ENCODE assay signal across 10 mouse cellular contexts in the genomic region with DNA sequence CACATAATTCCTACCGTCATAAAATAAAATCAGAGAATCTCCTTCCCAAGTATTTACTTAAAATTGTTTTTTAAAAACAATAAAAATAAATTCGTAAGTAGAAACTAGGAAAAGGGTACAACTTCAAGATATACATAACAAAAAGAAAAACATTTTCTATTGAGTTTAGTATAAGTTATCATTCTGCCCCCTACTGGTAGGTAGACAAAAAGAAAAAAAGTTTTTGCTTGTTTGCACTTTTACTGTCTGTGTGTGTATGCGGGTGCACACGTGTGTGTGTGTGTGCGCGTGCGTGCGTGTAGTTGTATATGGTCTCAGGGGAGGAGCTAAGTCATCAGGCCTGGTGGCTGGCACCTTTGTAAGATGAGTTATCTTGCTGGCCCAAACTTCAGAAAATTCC. TPM values are rescaled to one million over a fixed set of nuclear protein-coding genes. Genes with fewer than 3 reads are reported as not detected.
DNase-seq lines count a peak whose midpoint lies in the region; ATAC-seq and TF ChIP-seq lines count a peak whose summit lies in the region.
"Had no signal": no experiment of that assay in that cellular context is flagged by ENCODE, and none has a peak within 500 bp of the region (broad histone marks: within the 10 kb centered on the region; RNA-seq: fewer than 3 reads in every experiment).

No protein-coding gene starts in this region.

- TF ChIP-seq CTCF in kidney, adult 2 months (conservative IDR thresholded peaks at IDR 0.05; ENCODE audit: insufficient read depth, insufficient read length, low read depth, low read length): peak; percentile 24; the same call in 1 of the 2 replicates
- TF ChIP-seq CTCF in thymus, adult 2 months (IDR thresholded peaks at IDR 0.05; ENCODE audit: borderline replicate concordance, control insufficient read depth, extremely low read depth, insufficient read depth, low read length, poor library complexity): 0 out of 2 replicates have a peak, but pooled peaks have one; percentile 26
- TF ChIP-seq CTCF in brain, embryonic 14.5 days (IDR thresholded peaks at IDR 0.05; ENCODE audit: borderline replicate concordance, extremely low read depth, insufficient read depth, insufficient read length): peak; percentile 11; the same call in 1 of the 2 replicates

- H3K9me3 ChIP-seq in kidney, embryonic 16.5 days (ENCODE audit: low read length): no peaks in the 10 kb centered on the region
- H3K9me3 ChIP-seq: forebrain, embryonic 12.5 days had no signal

- no peak for ATAC-seq in kidney, embryonic 16.5 days (ENCODE audit: low FRiP score, low TSS enrichment)

- H3K27ac ChIP-seq in kidney, adult 2 months (ENCODE audit: insufficient read depth, low read depth, low read length): no peak overlapping the region
- H3K27ac ChIP-seq in thymus, adult 2 months (ENCODE audit: control insufficient read depth, insufficient read depth, low read length): no peak overlapping the region
- H3K27ac ChIP-seq in kidney, embryonic 16.5 days (ENCODE audit: low read length): no peak overlapping the region
- H3K27ac ChIP-seq: forebrain, embryonic 12.5 days had no signal

- no peak for TF ChIP-seq POLR2A in kidney, adult 2 months (IDR thresholded peaks at IDR 0.05; ENCODE audit: low read depth, low read length)
- no peak for TF ChIP-seq POLR2A in thymus, adult 2 months (IDR thresholded peaks at IDR 0.05; ENCODE audit: control insufficient read depth, extremely low read depth, insufficient read depth, low read length, poor library complexity)
- TF ChIP-seq POLR2A in brain, embryonic 14.5 days (IDR thresholded peaks at IDR 0.05; ENCODE audit: borderline replicate concordance, extremely low read depth, insufficient read depth, insufficient read length, poor library complexity, severe bottlenecking): no peak

- H3K4me2 ChIP-seq in kidney, embryonic 16.5 days (replicated peaks; ENCODE audit: low read depth, low read length): no peak overlapping the region
- H3K4me2 ChIP-seq: forebrain, embryonic 12.5 days had no signal

- DNase-seq in kidney, adult 2 months: no peak
- DNase-seq in kidney, postnatal 4 days: no peak
- no peak for DNase-seq in thymus, adult 2 months
- DNase-seq in thymus, postnatal 14 days: no peak
- DNase-seq in brain, embryonic 14.5 days (ENCODE audit: low read depth): no peak
- no peak for DNase-seq in adrenal gland, adult 2 months
- DNase-seq: heart, adult 11 months; right cerebral cortex, adult 18-20 months had no signal

- 86% methylated on average over 8 of the region's 8 CpGs for WGBS in kidney, adult 2 months
- 83% methylated on average over 8 of the region's 8 CpGs for WGBS in thymus, adult 2 months
- WGBS in kidney, embryonic 16.5 days: 84% methylated on average over 8 of the region's 8 CpGs

- no peaks in the 10 kb centered on the region for H3K36me3 ChIP-seq in kidney, adult 2 months (ENCODE audit: control insufficient read depth, insufficient read depth, low read length)
- H3K36me3 ChIP-seq in thymus, adult 2 months (ENCODE audit: control insufficient read depth, insufficient read depth, low read length): peaks cover 3% of the 10 kb centered on the region; the same call in 1 of the 2 replicates
- no peaks in the 10 kb centered on the region for H3K36me3 ChIP-seq in kidney, embryonic 16.5 days (ENCODE audit: insufficient read depth, low read length)

- no peak overlapping the region for H3K4me3 ChIP-seq in kidney, adult 2 months (ENCODE audit: insufficient read depth, low read depth, low read length)
- H3K4me3 ChIP-seq in thymus, adult 2 months (ENCODE audit: control insufficient read depth, insufficient read depth, low read length): no peak overlapping the region
- no peak overlapping the region for H3K4me3 ChIP-seq in kidney, embryonic 16.5 days (ENCODE audit: low read length)
- H3K4me3 ChIP-seq: forebrain, embryonic 12.5 days had no signal

- H3K4me1 ChIP-seq in kidney, adult 2 months (ENCODE audit: control insufficient read depth, insufficient read depth, low read length): no peaks in the 10 kb centered on the region
- H3K4me1 ChIP-seq in thymus, adult 2 months (replicated peaks; ENCODE audit: control insufficient read depth, insufficient read depth, low read length): no peaks in the 10 kb centered on the region
- no peaks in the 10 kb centered on the region for H3K4me1 ChIP-seq in kidney, embryonic 16.5 days (ENCODE audit: insufficient read depth, low read length)
- H3K4me1 ChIP-seq: forebrain, embryonic 12.5 days had no signal

- H3K27me3 ChIP-seq in kidney, adult 2 months (replicated peaks; ENCODE audit: control insufficient read depth, insufficient read depth, low read length): no peaks in the 10 kb centered on the region
- H3K27me3 ChIP-seq in thymus, adult 2 months (ENCODE audit: control insufficient read depth, insufficient read depth, low read length): no peaks in the 10 kb centered on the region
- H3K27me3 ChIP-seq in kidney, embryonic 16.5 days (ENCODE audit: insufficient read depth, low read length): no peaks in the 10 kb centered on the region
- H3K27me3 ChIP-seq: forebrain, embryonic 12.5 days had no signal

- no peak overlapping the region for H3K9ac ChIP-seq in kidney, embryonic 16.5 days (replicated peaks; ENCODE audit: low read length)
- H3K9ac ChIP-seq: forebrain, embryonic 12.5 days had no signal

RNA-seq across cellular contexts. Expression of gene Gpr137c, which starts 52.2 kb away (rescaled TPM):
- polyA plus RNA-seq in kidney, adult 2 months (2012; rRNA removed): 1.7 and 4.3 TPM in 2 replicates
- 9.0 and 12.7 TPM in 2 replicates for polyA plus RNA-seq in thymus, adult 2 months (2012; rRNA removed)
- polyA plus RNA-seq in brain, embryonic 14.5 days (2012; rRNA removed): 28.2 and 30.9 TPM in 2 replicates
- 1 to 10 TPM in 1 of 2 experiments, under 1 TPM in 1; 0.92 to 1.6 TPM for total RNA-seq in adrenal gland, adult 2 months (2021)
- polyA plus RNA-seq in adrenal gland, adult 2 months (2012; rRNA removed): 2.8 and 6.3 TPM in 2 replicates
- polyA plus RNA-seq in kidney, embryonic 16.5 days (2015; fragmentation: Nextera tagmentation; extraction: Ambion mirVana): 1.2 and 1.6 TPM in 2 replicates

RNA-seq across cellular contexts. Expression of gene Txndc16, which starts 52.8 kb away (rescaled TPM):
- polyA plus RNA-seq in kidney, adult 2 months (2012; rRNA removed): 6.1 and 6.6 TPM in 2 replicates
- polyA plus RNA-seq in thymus, adult 2 months (2012; rRNA removed): 7.0 and 10.8 TPM in 2 replicates
- polyA plus RNA-seq in brain, embryonic 14.5 days (2012; rRNA removed): 20.7 and 24.2 TPM in 2 replicates
- 10 to 100 TPM; 16.5 to 17.0 TPM for total RNA-seq in adrenal gland, adult 2 months (2021)
- polyA plus RNA-seq in adrenal gland, adult 2 months (2012; rRNA removed): 6.6 and 14.6 TPM in 2 replicates
- polyA plus RNA-seq in kidney, embryonic 16.5 days (2015; fragmentation: Nextera tagmentation; extraction: Ambion mirVana): 16.4 and 16.8 TPM in 2 replicates
